17 mouse cellular contexts compared by ENCODE assay signal in genomic region chr15:89465052-89465451, GRCm38 (mm10). TPM values are rescaled to one million over a fixed set of nuclear protein-coding genes. Genes with fewer than 3 reads are reported as not detected.
DNase-seq lines count a peak whose midpoint lies in the region; ATAC-seq and TF ChIP-seq lines count a peak whose summit lies in the region.
"Had no signal": no experiment of that assay in that cellular context is flagged by ENCODE, and none has a peak within 500 bp of the region (broad histone marks: within the 10 kb centered on the region; RNA-seq: fewer than 3 reads in every experiment).

No protein-coding gene starts in this region.

- no peak overlapping the region for H3K9ac ChIP-seq in ES-E14 (ENCODE audit: insufficient read depth, low read depth, low read length, poor library complexity, severe bottlenecking)
- H3K9ac ChIP-seq in forebrain, embryonic 14.5 days (ENCODE audit: low read length), result no peak overlapping the region
- no peak overlapping the region for H3K9ac ChIP-seq in midbrain, embryonic 16.5 days (ENCODE audit: low read depth, low read length)
- H3K9ac ChIP-seq in lung, postnatal 0 days (replicated peaks; ENCODE audit: low read depth), result no peak overlapping the region

- peak; percentile 37 for DNase-seq in embryo, embryonic 11 days
- DNase-seq in embryo, embryonic 10 days (ENCODE audit: low spot score), result no peak
- no peak for DNase-seq in ES-E14 (ENCODE audit: low read depth, low spot score)
- DNase-seq in forebrain, embryonic 14.5 days (ENCODE audit: low spot score), result peak; percentile 56
- DNase-seq in right cerebral cortex, postnatal 4 days, result no peak
- no peak for DNase-seq in lung, postnatal 0 days (ENCODE audit: low spot score)
- DNase-seq: cerebellum, postnatal 36 days; layer of hippocampus, postnatal 36 days; lung, postnatal 36 days; spleen, adult 18-20 months had no signal

- H3K36me3 ChIP-seq in ES-E14 (ENCODE audit: control insufficient read depth, insufficient read depth, low read length, poor library complexity, severe bottlenecking), result no peaks in the 10 kb centered on the region
- peaks cover 25% of the 10 kb centered on the region for H3K36me3 ChIP-seq in forebrain, embryonic 14.5 days (ENCODE audit: control insufficient read depth, insufficient read depth, low read length)
- H3K36me3 ChIP-seq in midbrain, embryonic 16.5 days (ENCODE audit: control insufficient read depth, insufficient read depth, low read length), result peaks cover 21% of the 10 kb centered on the region
- no peaks in the 10 kb centered on the region for H3K36me3 ChIP-seq in lung, postnatal 0 days (ENCODE audit: insufficient read depth, low read length)

- ATAC-seq in forebrain, embryonic 14.5 days, result peak; percentile 30
- ATAC-seq in midbrain, embryonic 16.5 days, result peak; percentile 43; the same call in 1 of the 2 replicates
- ATAC-seq in inflammation-experienced regulatory T-cells, adult 6 months, result no peak
- no peak for ATAC-seq in lung, postnatal 0 days

- no peak overlapping the region for H3K4me3 ChIP-seq in ES-E14 (ENCODE audit: insufficient read depth in 1 of 2, low read depth in 1 of 2, low read length in 2 of 2, poor library complexity in 1 of 2, severe bottlenecking in 1 of 2)
- no peak overlapping the region for H3K4me3 ChIP-seq in forebrain, embryonic 14.5 days (ENCODE audit: low read depth, low read length)
- no peak overlapping the region for H3K4me3 ChIP-seq in midbrain, embryonic 16.5 days (ENCODE audit: low read depth, low read length)
- H3K4me3 ChIP-seq in lung, postnatal 0 days (ENCODE audit: low read depth, low read length), result no peak overlapping the region

- TF ChIP-seq CTCF in lung, postnatal 0 days (IDR thresholded peaks at IDR 0.05), result no peak

- H3K4me2 ChIP-seq in forebrain, embryonic 14.5 days (ENCODE audit: low read length), result no peak overlapping the region
- no peak overlapping the region for H3K4me2 ChIP-seq in midbrain, embryonic 16.5 days (ENCODE audit: low read length)
- H3K4me2 ChIP-seq in lung, postnatal 0 days (replicated peaks; ENCODE audit: low read depth, low read length), result no peak overlapping the region

- in situ Hi-C loops in ES-E14 (cut with MboI; ENCODE audit: low sequenced_read_pairs in 2 of 2, unreplicated experiment in 2 of 2), result no loop called here

- TF ChIP-seq EP300 in lung, postnatal 0 days (IDR thresholded peaks at IDR 0.05), result no peak

- H3K4me1 ChIP-seq in ES-E14 (ENCODE audit: control insufficient read depth in 2 of 2, insufficient read depth in 2 of 2, low read length in 2 of 2, poor library complexity in 1 of 2), result peaks cover 6 to 9% of the 10 kb centered on the region in 2 experiments; a peak in 2 of 4 replicates
- H3K4me1 ChIP-seq in forebrain, embryonic 14.5 days (ENCODE audit: control insufficient read depth, insufficient read depth, low read length), result no peaks in the 10 kb centered on the region
- H3K4me1 ChIP-seq in midbrain, embryonic 16.5 days (ENCODE audit: control insufficient read depth, insufficient read depth, low read length), result peaks cover 5% of the 10 kb centered on the region; the same call in 1 of the 2 replicates
- H3K4me1 ChIP-seq in lung, postnatal 0 days (ENCODE audit: insufficient read depth, low read depth, low read length), result no peaks in the 10 kb centered on the region

- H3K27me3 ChIP-seq in forebrain, embryonic 14.5 days (replicated peaks; ENCODE audit: control insufficient read depth, insufficient read depth, low read length), result no peaks in the 10 kb centered on the region
- no peaks in the 10 kb centered on the region for H3K27me3 ChIP-seq in midbrain, embryonic 16.5 days (ENCODE audit: control insufficient read depth, insufficient read depth, low read depth, low read length)
- no peaks in the 10 kb centered on the region for H3K27me3 ChIP-seq in lung, postnatal 0 days (replicated peaks; ENCODE audit: insufficient read depth, low read length)

- H3K9me3 ChIP-seq in ES-E14 (ENCODE audit: control insufficient read depth, insufficient read depth, low read depth, low read length), result no peaks in the 10 kb centered on the region
- H3K9me3 ChIP-seq in forebrain, embryonic 14.5 days (replicated peaks; ENCODE audit: control insufficient read depth, low read length), result no peaks in the 10 kb centered on the region
- H3K9me3 ChIP-seq in midbrain, embryonic 16.5 days (replicated peaks; ENCODE audit: control insufficient read depth, low read length, poor library complexity, severe bottlenecking), result no peaks in the 10 kb centered on the region
- no peaks in the 10 kb centered on the region for H3K9me3 ChIP-seq in lung, postnatal 0 days (ENCODE audit: low read length)

- H3K27ac ChIP-seq in ES-E14 (ENCODE audit: insufficient read depth, low read depth, low read length, poor library complexity, severe bottlenecking), result no peak overlapping the region
- H3K27ac ChIP-seq in forebrain, embryonic 14.5 days (ENCODE audit: low read depth, low read length), result no peak overlapping the region
- H3K27ac ChIP-seq in midbrain, embryonic 16.5 days (ENCODE audit: low read length), result 0 out of 2 replicates have a peak overlapping the region, but pooled peaks have one; percentile 38
- H3K27ac ChIP-seq in lung, postnatal 0 days (ENCODE audit: low read length), result no peak overlapping the region

- WGBS in forebrain, embryonic 14.5 days, result 4% methylated on average over 1 of the region's 1 CpGs
- WGBS in midbrain, embryonic 16.5 days, result 3% methylated on average over 1 of the region's 1 CpGs
- WGBS in lung, postnatal 0 days, result 8% methylated on average over 1 of the region's 1 CpGs

TF ChIP-seq in ES-E14, 5 proteins besides CTCF, POLR2A, EP300 and RAD21:
- TF ChIP-seq HCFC1 (IDR thresholded peaks at IDR 0.05; ENCODE audit: borderline replicate concordance, insufficient read depth, low read length) (no peak), ZNF384 (IDR thresholded peaks at IDR 0.05; ENCODE audit: low read depth, low read length) (peak; percentile 82; the same call in 1 of the 2 replicates), CHD2 (IDR thresholded peaks at IDR 0.05; ENCODE audit: low read depth, low read length) (no peak)

RNA-seq across cellular contexts. Expression of gene Mapk8ip2, which starts 11.3 kb away (rescaled TPM):
- total RNA-seq in ES-E14 (2012; rRNA removed), result 4.6 and 7.8 TPM in 2 replicates
- 32.1 and 45.0 TPM in 2 replicates for polyA plus RNA-seq in forebrain, embryonic 14.5 days (2014; fragmentation: Nextera tagmentation; extraction: Ambion mirVana)
- 84.4 and 86.4 TPM in 2 replicates for polyA plus RNA-seq in midbrain, embryonic 16.5 days (2015; fragmentation: Nextera tagmentation; extraction: Ambion mirVana)
- under 1 TPM in 2 of 3 experiments, not detected in 1; 0.08 to 0.40 TPM for polyA plus RNA-seq in inflammation-experienced regulatory T-cells, adult 6 months (2017; shearing (Covaris generic))
- polyA plus RNA-seq in lung, postnatal 0 days (2015; fragmentation: Nextera tagmentation; extraction: Ambion mirVana), result 0.06 and 0.14 TPM in 2 replicates
- total RNA-seq: hematopoietic stem cell, adult 5-6 weeks; liver, adult 2 months; neutrophil, adult 5-6 weeks had no signal
- polyA plus RNA-seq: C2C12 had no signal

RNA-seq across cellular contexts. Expression of gene Arsa, which starts 12.2 kb away (rescaled TPM):
- 11.7 and 15.2 TPM in 2 replicates for total RNA-seq in ES-E14 (2012; rRNA removed)
- polyA plus RNA-seq in forebrain, embryonic 14.5 days (2014; fragmentation: Nextera tagmentation; extraction: Ambion mirVana), result 14.0 and 16.5 TPM in 2 replicates
- polyA plus RNA-seq in midbrain, embryonic 16.5 days (2015; fragmentation: Nextera tagmentation; extraction: Ambion mirVana), result 32.6 and 37.6 TPM in 2 replicates
- 10 to 100 TPM in 1 of 3 experiments, 1 to 10 TPM in 2; 4.9 to 12.1 (median 6.8) TPM for polyA plus RNA-seq in inflammation-experienced regulatory T-cells, adult 6 months (2017; shearing (Covaris generic))
- 22.4 and 23.3 TPM in 2 replicates for polyA plus RNA-seq in lung, postnatal 0 days (2015; fragmentation: Nextera tagmentation; extraction: Ambion mirVana)

RNA-seq across cellular contexts. Expression of gene Shank3, which starts 34.4 kb away (rescaled TPM):
- total RNA-seq in ES-E14 (2012; rRNA removed), result 6.4 and 6.7 TPM in 2 replicates
- 4.8 and 6.0 TPM in 2 replicates for polyA plus RNA-seq in forebrain, embryonic 14.5 days (2014; fragmentation: Nextera tagmentation; extraction: Ambion mirVana)
- 12.0 and 16.7 TPM in 2 replicates for polyA plus RNA-seq in midbrain, embryonic 16.5 days (2015; fragmentation: Nextera tagmentation; extraction: Ambion mirVana)
- not detected for polyA plus RNA-seq in inflammation-experienced regulatory T-cells, adult 6 months (2017; shearing (Covaris generic))
- polyA plus RNA-seq in lung, postnatal 0 days (2015; fragmentation: Nextera tagmentation; extraction: Ambion mirVana), result 1.8 and 2.2 TPM in 2 replicates
- total RNA-seq: neutrophil, adult 5-6 weeks had no signal

RNA-seq across cellular contexts. Expression of gene Chkb, which starts 35.3 kb away (rescaled TPM):
- 29.0 and 42.6 TPM in 2 replicates for total RNA-seq in ES-E14 (2012; rRNA removed)
- polyA plus RNA-seq in forebrain, embryonic 14.5 days (2014; fragmentation: Nextera tagmentation; extraction: Ambion mirVana), result 59.3 and 66.3 TPM in 2 replicates
- polyA plus RNA-seq in midbrain, embryonic 16.5 days (2015; fragmentation: Nextera tagmentation; extraction: Ambion mirVana), result 88.3 and 95.2 TPM in 2 replicates
- polyA plus RNA-seq in inflammation-experienced regulatory T-cells, adult 6 months (2017; shearing (Covaris generic)), result 10 to 100 TPM; 45.1 to 62.2 (median 57.2) TPM
- polyA plus RNA-seq in lung, postnatal 0 days (2015; fragmentation: Nextera tagmentation; extraction: Ambion mirVana), result 64.9 and 71.2 TPM in 2 replicates

RNA-seq across cellular contexts. Expression of gene Gm44502, which starts 35.6 kb away (rescaled TPM):
- total RNA-seq in ES-E14 (2012; rRNA removed), result 0.36 TPM in 1 of 2 replicates, not detected in the other
- polyA plus RNA-seq in forebrain, embryonic 14.5 days (2014; fragmentation: Nextera tagmentation; extraction: Ambion mirVana), result not detected in 2 replicates
- polyA plus RNA-seq in midbrain, embryonic 16.5 days (2015; fragmentation: Nextera tagmentation; extraction: Ambion mirVana), result not detected in 2 replicates
- polyA plus RNA-seq in inflammation-experienced regulatory T-cells, adult 6 months (2017; shearing (Covaris generic)), result under 1 TPM in 1 of 3 experiments, not detected in 2; 0.28 TPM
- not detected in 2 replicates for polyA plus RNA-seq in lung, postnatal 0 days (2015; fragmentation: Nextera tagmentation; extraction: Ambion mirVana)
- total RNA-seq: hematopoietic stem cell, adult 5-6 weeks; liver, adult 2 months had no signal
- polyA plus RNA-seq: kidney, embryonic 16.5 days had no signal

Comparison
In these comparisons a context has a peak if more than half of its experiments do, and no peak if none do; other contexts are left out.
1. DNase-seq: peak in embryo, embryonic 11 days (single experiment) and forebrain, embryonic 14.5 days (single experiment); none in embryo, embryonic 10 days (single experiment), ES-E14 (single experiment), right cerebral cortex, postnatal 4 days (single experiment) and lung, postnatal 0 days (single experiment).
2. ATAC-seq: peak in forebrain, embryonic 14.5 days (single experiment) and midbrain, embryonic 16.5 days (single experiment); none in inflammation-experienced regulatory T-cells, adult 6 months (single experiment) and lung, postnatal 0 days (single experiment).
3. RNA of gene Mapk8ip2, which starts 11.3 kb away (polyA plus RNA-seq): 84.4 to 86.4 TPM in midbrain, embryonic 16.5 days and 32.1 to 45.0 TPM in forebrain, embryonic 14.5 days; 0.08 to 0.40 TPM in inflammation-experienced regulatory T-cells, adult 6 months and 0.06 to 0.14 TPM in lung, postnatal 0 days; every median in the first group is over 10 times any median in the second.